Mouse (Mus musculus): ENCODE measurements at regions not wholly inside any gene's neighbourhood (a gene's known extent, or its start where the extent isn't known, plus 50 kb on each side); places are given as distances from the start of the nearest gene placed in this dataset.
"Not testable (repeated sequence)": the region's sequence is repeated elsewhere in the genome, so short reads cannot be mapped to it uniquely, and the experiment has no call there.

DNA sequence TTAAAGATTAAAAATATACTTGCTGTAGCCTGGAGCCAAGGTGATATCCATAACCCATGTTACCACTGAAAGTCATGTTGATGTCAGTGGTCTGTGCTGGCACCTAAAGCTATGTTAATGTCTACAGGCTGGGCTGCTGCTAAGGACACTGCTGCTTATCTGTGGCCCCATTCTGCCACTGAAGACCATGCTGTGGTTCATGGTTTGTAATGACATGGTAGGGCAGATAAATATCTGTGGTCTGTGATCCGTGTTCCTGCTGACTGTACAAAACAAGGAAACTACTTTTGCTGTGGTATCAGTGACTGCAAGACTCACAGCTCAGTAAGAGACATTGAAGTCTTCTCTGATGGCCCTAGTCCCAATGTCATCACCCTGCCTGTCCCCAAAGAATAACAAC, 245.7 kb downstream of the Slco4c1 start:
- DNase-seq (ENCODE audit: low read depth, low spot score), result peak; percentile 86
- TF ChIP-seq BHLHE40 (IDR thresholded peaks at IDR 0.05; ENCODE audit: borderline replicate concordance, low read depth, low read length) (no peak), TBP (IDR thresholded peaks at IDR 0.05; ENCODE audit: low read depth, low read length) (0 out of 2 replicates have a peak, but pooled peaks have one; percentile 29), GATA1 (IDR thresholded peaks at IDR 0.05; ENCODE audit: low read depth, low read length) (peak; percentile 94), TCF12 (IDR thresholded peaks at IDR 0.05; ENCODE audit: low read depth, low read length) (peak; percentile 90), TAL1 (IDR thresholded peaks at IDR 0.05; ENCODE audit: low read length) (peak; percentile 61), MAFK (IDR thresholded peaks at IDR 0.05; ENCODE audit: borderline replicate concordance, low read depth, low read length) (peak; percentile 84), ETS1 (IDR thresholded peaks at IDR 0.05; ENCODE audit: low read depth, low read length) (peak; percentile 91), POLR2A (IDR thresholded peaks at IDR 0.05; ENCODE audit: control insufficient read depth in 1 of 2, insufficient read depth in 1 of 2, low read depth in 1 of 2, low read length in 2 of 2, poor library complexity in 1 of 2) (no peak), EP300 (IDR thresholded peaks at IDR 0.05; ENCODE audit: low read depth in 1 of 2, low read length in 2 of 2) (peak; percentile 84 to 85), NRF1 (IDR thresholded peaks at IDR 0.05; ENCODE audit: insufficient read depth, low read depth, low read length, poor library complexity, severe bottlenecking) (no peak), CHD2 (IDR thresholded peaks at IDR 0.05; ENCODE audit: low read length) (no peak), RCOR1 (IDR thresholded peaks at IDR 0.05; ENCODE audit: low read depth, low read length) (peak; percentile 64; the same call in 1 of the 2 replicates)
- H3K36me3 ChIP-seq (ENCODE audit: control insufficient read depth in 1 of 2, insufficient read depth in 2 of 2, low read length in 2 of 2), result peaks cover 0 to 8% of the 10 kb centered on the region in 2 experiments; a peak in 2 of 4 replicates
- no peak overlapping the region for H3K27ac ChIP-seq (ENCODE audit: control insufficient read depth, low read depth, low read length)
- no peaks in the 10 kb centered on the region for H3K79me2 ChIP-seq (ENCODE audit: control insufficient read depth, insufficient read depth, low read length, poor library complexity)
- no peak overlapping the region for H3K9ac ChIP-seq (ENCODE audit: control insufficient read depth, low read depth, low read length, poor library complexity, severe bottlenecking)
- no peak overlapping the region for H3K4me3 ChIP-seq (ENCODE audit: control insufficient read depth in 1 of 2, insufficient read depth in 1 of 2, low read depth in 2 of 2, low read length in 2 of 2)
- peaks cover 2 to 7% of the 10 kb centered on the region in 2 experiments; a peak in 3 of 4 replicates for H3K4me1 ChIP-seq (ENCODE audit: control insufficient read depth in 1 of 2, insufficient read depth in 2 of 2, low read length in 2 of 2)
- H3K27me3 ChIP-seq (ENCODE audit: control insufficient read depth in 1 of 2, insufficient read depth in 2 of 2, low read length in 2 of 2), result no peaks in the 10 kb centered on the region
- H3K9me3 ChIP-seq (replicated peaks; ENCODE audit: insufficient read depth, low read length), result no peaks in the 10 kb centered on the region

- DNase-seq (ENCODE audit: low read depth, low spot score); H3K36me3 ChIP-seq (ENCODE audit: control insufficient read depth in 1 of 2, insufficient read depth in 2 of 2, low read length in 2 of 2); H3K4me1 ChIP-seq (ENCODE audit: control insufficient read depth in 1 of 2, insufficient read depth in 2 of 2, low read length in 2 of 2); H3K9me3 ChIP-seq (replicated peaks; ENCODE audit: insufficient read depth, low read length); H3K9ac ChIP-seq (ENCODE audit: control insufficient read depth, low read depth, low read length, poor library complexity, severe bottlenecking); H3K27ac ChIP-seq (ENCODE audit: control insufficient read depth, low read depth, low read length); H3K4me3 ChIP-seq (ENCODE audit: control insufficient read depth in 1 of 2, insufficient read depth in 1 of 2, low read depth in 2 of 2, low read length in 2 of 2); H3K27me3 ChIP-seq (ENCODE audit: control insufficient read depth in 1 of 2, insufficient read depth in 2 of 2, low read length in 2 of 2); H3K79me2 ChIP-seq (ENCODE audit: control insufficient read depth, insufficient read depth, low read length, poor library complexity): not testable (repeated sequence)
Measured at GRCm38 (mm10) chr1:96625326-96625725, 246.6 kb downstream of the Slco4c1 start.

GRCm38 (mm10) chr1:96596141-96596540, 275.8 kb downstream of the Slco4c1 start:
- H3K27me3 ChIP-seq (ENCODE audit: control insufficient read depth in 1 of 2, insufficient read depth in 2 of 2, low read length in 2 of 2), result no peaks in the 10 kb centered on the region
- DNase-seq (ENCODE audit: low read depth, low spot score), result no peak

More at GRCm38 (mm10) chr1:96596141-96596540, 275.8 kb downstream of the Slco4c1 start:
- Histone ChIP-seq H3K27ac (ENCODE audit: control insufficient read depth, low read depth, low read length) (no peak overlapping the region), H3K79me2 (ENCODE audit: control insufficient read depth, insufficient read depth, low read length, poor library complexity) (no peaks in the 10 kb centered on the region), H3K4me1 (ENCODE audit: control insufficient read depth in 1 of 2, insufficient read depth in 2 of 2, low read length in 2 of 2) (no peaks in the 10 kb centered on the region), H3K9ac (ENCODE audit: control insufficient read depth, low read depth, low read length, poor library complexity, severe bottlenecking) (no peak overlapping the region), H3K36me3 (ENCODE audit: control insufficient read depth in 1 of 2, insufficient read depth in 2 of 2, low read length in 2 of 2) (no peaks in the 10 kb centered on the region), H3K9me3 (replicated peaks; ENCODE audit: insufficient read depth, low read length) (no peaks in the 10 kb centered on the region), H3K4me3 (ENCODE audit: control insufficient read depth in 1 of 2, insufficient read depth in 1 of 2, low read depth in 2 of 2, low read length in 2 of 2) (no peak overlapping the region)
- no peak for TF ChIP-seq E2F4 (IDR thresholded peaks at IDR 0.05; ENCODE audit: borderline replicate concordance, low read depth, low read length)

All from MEL (cell line).